Mouse (Mus musculus) ES-E14 (cell line): ENCODE data around the gene Gpn2. TPM values are rescaled to one million over a fixed set of nuclear protein-coding genes. Genes with fewer than 3 reads are reported as not detected.

Experiments
- DNase-seq: peaks from one replicate; pipeline ENCODE4 v3.0.0-alpha.2; 2013; ENCODE audit warnings: low read depth, low spot score
- H3K27ac ChIP-seq: 2 replicates; pipeline ENCODE4 v1.5.1; 2012; ENCODE audit warnings: low read depth, mild to moderate bottlenecking, low read length, moderate library complexity, mixed read lengths; ENCODE audit not compliant: poor library complexity, insufficient read depth, severe bottlenecking
- H3K36me3 ChIP-seq: 2 replicates; pipeline ENCODE4 v1.6.1; 2012; ENCODE audit warnings: mild to moderate bottlenecking, low read length, moderate library complexity, mixed read lengths; ENCODE audit not compliant: control insufficient read depth, poor library complexity, insufficient read depth, severe bottlenecking
- H3K4me1 ChIP-seq, 2 experiments: fragments of 150-350 bp in 1 of 2; sonication (generic) in 1 of 2; 2 replicates each; pipeline ENCODE4 v1.6.1; 2012; ENCODE audit warnings: low read length in 2 of 2, mild to moderate bottlenecking in 1 of 2, mixed read lengths in 1 of 2; ENCODE audit not compliant: control insufficient read depth in 2 of 2, insufficient read depth in 2 of 2, poor library complexity in 1 of 2
- H3K4me3 ChIP-seq, 2 experiments: fragments of 150-350 bp in 1 of 2; sonication (generic) in 1 of 2; 2 replicates each; pipeline ENCODE4 v1.5.1; 2012; ENCODE audit warnings: low read length in 2 of 2, low read depth in 1 of 2, mild to moderate bottlenecking in 1 of 2, mixed read lengths in 1 of 2; ENCODE audit not compliant: insufficient read depth in 1 of 2, poor library complexity in 1 of 2, severe bottlenecking in 1 of 2
- H3K9ac ChIP-seq: 2 replicates; pipeline ENCODE4 v1.6.1; 2012; ENCODE audit warnings: low read depth, mild to moderate bottlenecking, low read length, mixed read lengths; ENCODE audit not compliant: poor library complexity, insufficient read depth, severe bottlenecking
- H3K9me3 ChIP-seq: fragments of 150-350 bp; sonication (generic); 2 replicates; pipeline ENCODE4 v1.6.1; 2012; ENCODE audit warnings: low read depth, mild to moderate bottlenecking, low read length; ENCODE audit not compliant: control insufficient read depth, insufficient read depth
- CHD2 ChIP-seq: IDR thresholded peaks from 2 replicates; pipeline ENCODE4 v1.6.1; 2014; ENCODE audit warnings: mild to moderate bottlenecking, low read depth, low read length, inconsistent platforms
- HCFC1 ChIP-seq: IDR thresholded peaks from 2 replicates; pipeline ENCODE4 v1.6.1; 2012; ENCODE audit warnings: low read length, inconsistent platforms, borderline replicate concordance; ENCODE audit not compliant: insufficient read depth
- MAFK ChIP-seq: IDR thresholded peaks from 2 replicates; pipeline ENCODE4 v1.6.1; 2014; ENCODE audit warnings: mild to moderate bottlenecking, low read depth, low read length, inconsistent platforms; ENCODE audit not compliant: insufficient read depth
- ZC3H11A ChIP-seq: IDR thresholded peaks from 2 replicates; pipeline ENCODE4 v1.6.1; 2012; ENCODE audit warnings: low read depth, mild to moderate bottlenecking, inconsistent platforms, low read length, borderline replicate concordance
- ZNF384 ChIP-seq: IDR thresholded peaks from 2 replicates; pipeline ENCODE4 v1.6.1; 2012; ENCODE audit warnings: low read depth, low read length, inconsistent platforms
- in situ Hi-C, 2 experiments: fragments of 600-800 bp; cut with MboI; formaldehyde crosslinking; loops; one replicate each; pipeline ENCODE4 v1.15.1; 2025; ENCODE audit warnings: low sequenced_read_pairs in 2 of 2, inconsistent platforms in 1 of 2; ENCODE audit not compliant: unreplicated experiment in 2 of 2
- total RNA-seq: library from RNA; depleted of rRNA; stranded (reverse); fragments of 300-350 nt; gene quantifications from 2 replicates; pipeline ENCODE4 v1.2.3, GENCODE M21; 2012

Gene Gpn2
- total RNA-seq, 1 experiment: 39.5 TPM

- H3K4me1 ChIP-seq: peaks cover 1 to 39% of the 10 kb centered on the region in 2 experiments; a peak in 2 of 4 replicates
- no peaks in the 10 kb centered on the region for H3K9me3 ChIP-seq
- H3K4me3 ChIP-seq: peak overlapping the region; percentile 62 to 72
- TF ChIP-seq ZNF384 (no peak), ZC3H11A (no peak), HCFC1 (no peak), MAFK (no peak), CHD2 (no peak)
- peaks cover 2% of the 10 kb centered on the region; the same call in 1 of the 2 replicates for H3K36me3 ChIP-seq
- in situ Hi-C loops: no loop called here
- H3K9ac ChIP-seq: peak overlapping the region; percentile 77
- peak overlapping the region; percentile 86 for H3K27ac ChIP-seq
- no peak for DNase-seq
Measured at GRCm38 (mm10) chr4:133600306-133600705, 16.1 kb downstream of the Gpn2 start.

- peak; percentile 77 for DNase-seq
- TF ChIP-seq ZC3H11A (no peak), ZNF384 (no peak), MAFK (no peak), HCFC1 (no peak), CHD2 (no peak)
- peak within 1 kb of the TSS; percentile 61; the same call in 1 of the 2 replicates for H3K9ac ChIP-seq
- in situ Hi-C loops: no loop called here
- peaks cover 14% of the 10 kb centered on the region; the same call in 1 of the 2 replicates for H3K36me3 ChIP-seq
- peak within 1 kb of the TSS; percentile 17; the same call in 1 of the 2 replicates for H3K27ac ChIP-seq
- H3K4me3 ChIP-seq: peak within 1 kb of the TSS; percentile 54 to 62
- H3K9me3 ChIP-seq: no peaks in the 10 kb centered on the region
- H3K4me1 ChIP-seq: peaks cover 8 to 46% of the 10 kb centered on the region in 2 experiments; a peak in 3 of 4 replicates
Measured at GRCm38 (mm10) chr4:133601721-133602218, 17.6 kb downstream of the Gpn2 start, which contains the start of gene Sfn. Gene Sfn (minus strand): TSS chr4:133602168.

GRCm38 (mm10) chr4:133603056-133603455, 18.9 kb downstream of the Gpn2 start:
- no peak overlapping the region for H3K9ac ChIP-seq
- no peaks in the 10 kb centered on the region for H3K9me3 ChIP-seq
- H3K4me1 ChIP-seq: peaks cover 15 to 53% of the 10 kb centered on the region in 2 experiments
- no peak overlapping the region for H3K27ac ChIP-seq
- in situ Hi-C loops: no loop called here
- peaks cover 17% of the 10 kb centered on the region; the same call in 1 of the 2 replicates for H3K36me3 ChIP-seq
- TF ChIP-seq HCFC1 (no peak), ZNF384 (no peak), MAFK (no peak), ZC3H11A (no peak), CHD2 (no peak)
- no peak overlapping the region for H3K4me3 ChIP-seq
- DNase-seq: no peak

GRCm38 (mm10) chr4:133604175-133604574, 20.0 kb downstream of the Gpn2 start:
- Histone ChIP-seq H3K9ac (no peak overlapping the region; the same call in 1 of the 2 replicates), H3K36me3 (peaks cover 24% of the 10 kb centered on the region), H3K9me3 (no peaks in the 10 kb centered on the region), H3K4me3 (no peak overlapping the region), H3K4me1 (peaks cover 15 to 45% of the 10 kb centered on the region in 2 experiments), H3K27ac (peak overlapping the region; percentile 56)
- in situ Hi-C loops: no loop called here
- no peak for TF ChIP-seq HCFC1
- TF ChIP-seq CHD2: no peak
- no peak for TF ChIP-seq MAFK
- TF ChIP-seq ZC3H11A: no peak
- TF ChIP-seq ZNF384: no peak
- no peak for DNase-seq
